Mouse (Mus musculus): ENCODE results near the gene Bach2.

Bach2 gene

GRCm38 (mm10) chr4:32358602-32359464 lies 120.2 kb downstream of the Bach2 start:
- no peak for DNase-seq (ENCODE audit: low read depth)

GRCm38 (mm10) chr4:32359634-32360033 lies 121.0 kb downstream of the Bach2 start:
- DNase-seq (ENCODE audit: low read depth) = no peak

GRCm38 (mm10) chr4:32360496-32360895 lies 121.9 kb downstream of the Bach2 start:
- no peak for DNase-seq (ENCODE audit: low read depth)

GRCm38 (mm10) chr4:32363488-32363984 lies 124.9 kb downstream of the Bach2 start:
- DNase-seq (ENCODE audit: low read depth) = no peak

GRCm38 (mm10) chr4:32365144-32365907 lies 126.7 kb downstream of the Bach2 start:
- DNase-seq (ENCODE audit: low read depth) = no peak

- DNase-seq (ENCODE audit: low read depth) = no peak
Measured at GRCm38 (mm10) chr4:32366176-32366575, 127.6 kb downstream of the Bach2 start.

GRCm38 (mm10) chr4:32368345-32368744 lies 129.7 kb downstream of the Bach2 start:
- no peak for DNase-seq (ENCODE audit: low read depth)

- no peak for DNase-seq (ENCODE audit: low read depth)
Measured at GRCm38 (mm10) chr4:32373085-32373484, 134.5 kb downstream of the Bach2 start.

GRCm38 (mm10) chr4:32373527-32373926 lies 134.9 kb downstream of the Bach2 start:
- no peak for DNase-seq (ENCODE audit: low read depth)

- no peak for DNase-seq (ENCODE audit: low read depth)
Measured at GRCm38 (mm10) chr4:32374751-32375582, 136.4 kb downstream of the Bach2 start.

GRCm38 (mm10) chr4:32375721-32376526 lies 137.3 kb downstream of the Bach2 start:
- DNase-seq (ENCODE audit: low read depth) = no peak

- DNase-seq (ENCODE audit: low read depth) = no peak
Measured at GRCm38 (mm10) chr4:32376527-32376948, 137.9 kb downstream of the Bach2 start.

- no peak for DNase-seq (ENCODE audit: low read depth)
Measured at GRCm38 (mm10) chr4:32379140-32379539, 140.5 kb downstream of the Bach2 start.

GRCm38 (mm10) chr4:32381666-32382381 lies 143.2 kb downstream of the Bach2 start:
- no peak for DNase-seq (ENCODE audit: low read depth)

GRCm38 (mm10) chr4:32385121-32385520 lies 146.5 kb downstream of the Bach2 start:
- no peak for DNase-seq (ENCODE audit: low read depth)

GRCm38 (mm10) chr4:32385623-32386022 lies 147.0 kb downstream of the Bach2 start:
- no peak for DNase-seq (ENCODE audit: low read depth)

- DNase-seq (ENCODE audit: low read depth) = no peak
Measured at GRCm38 (mm10) chr4:32386346-32386745, 147.7 kb downstream of the Bach2 start.

- no peak for DNase-seq (ENCODE audit: low read depth)
Measured at GRCm38 (mm10) chr4:32386931-32387330, 148.3 kb downstream of the Bach2 start.

GRCm38 (mm10) chr4:32387479-32388240 lies 149.1 kb downstream of the Bach2 start:
- no peak for DNase-seq (ENCODE audit: low read depth)

GRCm38 (mm10) chr4:32388564-32388963 lies 150.0 kb downstream of the Bach2 start:
- DNase-seq (ENCODE audit: low read depth) = no peak
